Mouse (Mus musculus) MEL (cell line): ENCODE results near the gene Ltbp2. TPM values are rescaled to one million over a fixed set of nuclear protein-coding genes. Genes with fewer than 3 reads are reported as not detected.

Experiments used
- DNase-seq: peaks from one replicate; pipeline ENCODE4 v3.0.0; 2011; ENCODE audit warnings: low read depth, low spot score
- H3K27ac ChIP-seq: 2 replicates; pipeline ENCODE4 v1.5.1; 2012; ENCODE audit warnings: low read depth, mild to moderate bottlenecking, control low read depth, low read length, moderate library complexity; ENCODE audit not compliant: control insufficient read depth
- H3K27me3 ChIP-seq, 2 experiments: fragments of 150-350 bp in 1 of 2; sonication (generic) in 1 of 2; 2 replicates each; pipeline ENCODE4 v1.6.1; 2012; ENCODE audit warnings: low read length in 2 of 2, mild to moderate bottlenecking in 2 of 2, improper control_type of control experiment in 1 of 2, moderate library complexity in 1 of 2; ENCODE audit not compliant: insufficient read depth in 2 of 2, control insufficient read depth in 1 of 2
- H3K36me3 ChIP-seq, 2 experiments: 2 replicates each; pipeline ENCODE4 v1.6.1; 2012 to 2014; ENCODE audit warnings: low read length in 2 of 2, improper control_type of control experiment in 1 of 2, inconsistent platforms in 1 of 2, mild to moderate bottlenecking in 1 of 2; ENCODE audit not compliant: insufficient read depth in 2 of 2, control insufficient read depth in 1 of 2
- H3K4me1 ChIP-seq, 2 experiments: fragments of 150-350 bp in 1 of 2; sonication (generic) in 1 of 2; 2 replicates each; pipeline ENCODE4 v1.6.1; 2012; ENCODE audit warnings: low read length in 2 of 2, improper control_type of control experiment in 1 of 2, mild to moderate bottlenecking in 1 of 2; ENCODE audit not compliant: insufficient read depth in 2 of 2, control insufficient read depth in 1 of 2
- H3K4me3 ChIP-seq, 2 experiments: fragments of 150-350 bp in 1 of 2; sonication (generic) in 1 of 2; 2 replicates each; pipeline ENCODE4 v1.5.1; 2012; ENCODE audit warnings: low read depth in 2 of 2, low read length in 2 of 2, mild to moderate bottlenecking in 2 of 2, moderate library complexity in 2 of 2, control low read depth in 1 of 2, improper control_type of control experiment in 1 of 2; ENCODE audit not compliant: control insufficient read depth in 1 of 2, insufficient read depth in 1 of 2
- H3K79me2 ChIP-seq: 2 replicates; pipeline ENCODE4 v1.6.1; 2012; ENCODE audit warnings: mild to moderate bottlenecking, low read length, moderate library complexity; ENCODE audit not compliant: control insufficient read depth, poor library complexity, insufficient read depth
- H3K9ac ChIP-seq: 2 replicates; pipeline ENCODE4 v1.6.1; 2012; ENCODE audit warnings: low read depth, mild to moderate bottlenecking, control low read depth, low read length, moderate library complexity; ENCODE audit not compliant: control insufficient read depth, poor library complexity, severe bottlenecking
- H3K9me3 ChIP-seq: fragments of 150-350 bp; sonication (generic); replicated peaks from 2 replicates; pipeline ENCODE4 v1.6.1; 2012; ENCODE audit warnings: mild to moderate bottlenecking, low read length, improper control_type of control experiment, moderate library complexity; ENCODE audit not compliant: insufficient read depth
- CHD1 ChIP-seq: IDR thresholded peaks from 2 replicates; pipeline ENCODE4 v1.6.1; 2012; ENCODE audit warnings: low read depth, mild to moderate bottlenecking, inconsistent platforms, low read length, improper control_type of control experiment
- CHD2 ChIP-seq: IDR thresholded peaks from 2 replicates; pipeline ENCODE4 v1.6.1; 2011; ENCODE audit warnings: low read length, improper control_type of control experiment
- CTCF ChIP-seq, 3 experiments: IDR thresholded peaks in 2 of 3; conservative IDR thresholded peaks in 1 of 3; 2 replicates each; pipeline ENCODE4 v1.5.1; 2011 to 2012; ENCODE audit warnings: low read length in 3 of 3, low read depth in 2 of 3, mild to moderate bottlenecking in 2 of 3, improper control_type of control experiment in 1 of 3, inconsistent platforms in 1 of 3, mixed read lengths in 1 of 3, moderate library complexity in 1 of 3; ENCODE audit not compliant: control insufficient read depth in 1 of 3, insufficient read depth in 1 of 3, poor library complexity in 1 of 3, severe bottlenecking in 1 of 3
- ELF1 ChIP-seq: IDR thresholded peaks from 2 replicates; pipeline ENCODE4 v1.6.1; 2014; ENCODE audit warnings: low read depth, mild to moderate bottlenecking, inconsistent platforms, low read length, improper control_type of control experiment, moderate library complexity
- ETS1 ChIP-seq: IDR thresholded peaks from 2 replicates; pipeline ENCODE4 v1.6.1; 2012; ENCODE audit warnings: low read depth, mild to moderate bottlenecking, inconsistent platforms, low read length, improper control_type of control experiment, moderate library complexity
- GABPA ChIP-seq: IDR thresholded peaks from 2 replicates; pipeline ENCODE4 v1.6.1; 2012; ENCODE audit warnings: low read depth, mild to moderate bottlenecking, inconsistent platforms, low read length, improper control_type of control experiment, moderate library complexity
- GATA1 ChIP-seq: IDR thresholded peaks from 2 replicates; pipeline ENCODE4 v1.6.1; 2011; ENCODE audit warnings: low read depth, low read length, improper control_type of control experiment
- HCFC1 ChIP-seq: IDR thresholded peaks from 2 replicates; pipeline ENCODE4 v1.6.1; 2012; ENCODE audit warnings: low read depth, mild to moderate bottlenecking, inconsistent platforms, low read length, improper control_type of control experiment, moderate library complexity
- JUND ChIP-seq: IDR thresholded peaks from 2 replicates; pipeline ENCODE4 v1.6.1; 2011; ENCODE audit warnings: low read depth, mild to moderate bottlenecking, improper control_type of control experiment, low read length
- MAFK ChIP-seq: IDR thresholded peaks from 2 replicates; pipeline ENCODE4 v1.6.1; 2011; ENCODE audit warnings: low read depth, mild to moderate bottlenecking, low read length, improper control_type of control experiment, borderline replicate concordance
- MEF2A ChIP-seq: IDR thresholded peaks from 2 replicates; pipeline ENCODE4 v1.6.1; 2014; ENCODE audit warnings: low read depth, mild to moderate bottlenecking, inconsistent platforms, low read length, improper control_type of control experiment; ENCODE audit not compliant: poor library complexity, insufficient replicate concordance, severe bottlenecking; ENCODE audit errors: extremely low read depth
- MYB ChIP-seq: IDR thresholded peaks from 2 replicates; pipeline ENCODE4 v1.6.1; 2011; ENCODE audit warnings: mild to moderate bottlenecking, low read depth, low read length, improper control_type of control experiment
- MYC ChIP-seq: IDR thresholded peaks from 2 replicates; pipeline ENCODE4 v1.6.1; 2011; ENCODE audit warnings: low read depth, mild to moderate bottlenecking, low read length, improper control_type of control experiment, moderate library complexity
- POLR2A ChIP-seq, 2 experiments: IDR thresholded peaks; 2 replicates each; pipeline ENCODE4 v1.6.1; 2011 to 2012; ENCODE audit warnings: low read length in 2 of 2, mild to moderate bottlenecking in 2 of 2, control low read depth in 1 of 2, improper control_type of control experiment in 1 of 2, low read depth in 1 of 2, moderate library complexity in 1 of 2; ENCODE audit not compliant: control insufficient read depth in 1 of 2, insufficient read depth in 1 of 2, poor library complexity in 1 of 2
- POLR2AphosphoS2 ChIP-seq: IDR thresholded peaks from 2 replicates; pipeline ENCODE4 v1.6.1; 2011; ENCODE audit warnings: low read length, improper control_type of control experiment
- RAD21 ChIP-seq: IDR thresholded peaks from 2 replicates; pipeline ENCODE4 v1.6.1; 2011; ENCODE audit warnings: mild to moderate bottlenecking, low read depth, low read length, improper control_type of control experiment
- RCOR1 ChIP-seq: IDR thresholded peaks from 2 replicates; pipeline ENCODE4 v1.6.1; 2012; ENCODE audit warnings: low read depth, mild to moderate bottlenecking, inconsistent platforms, low read length, improper control_type of control experiment
- SIN3A ChIP-seq: IDR thresholded peaks from 2 replicates; pipeline ENCODE4 v1.6.1; 2012; ENCODE audit warnings: low read length, improper control_type of control experiment, inconsistent platforms
- SMC3 ChIP-seq: IDR thresholded peaks from 2 replicates; pipeline ENCODE4 v1.6.1; 2011; ENCODE audit warnings: low read depth, low read length, improper control_type of control experiment
- TAL1 ChIP-seq: IDR thresholded peaks from 2 replicates; pipeline ENCODE4 v1.6.1; 2012; ENCODE audit warnings: mild to moderate bottlenecking, inconsistent platforms, low read length, moderate library complexity, mixed read lengths
- USF1 ChIP-seq: IDR thresholded peaks from 2 replicates; pipeline ENCODE4 v1.6.1; 2014; ENCODE audit warnings: low read depth, mild to moderate bottlenecking, inconsistent platforms, low read length, improper control_type of control experiment, moderate library complexity
- ZC3H11A ChIP-seq: IDR thresholded peaks from 2 replicates; pipeline ENCODE4 v1.6.1; 2012; ENCODE audit warnings: low read depth, mild to moderate bottlenecking, inconsistent platforms, low read length, improper control_type of control experiment
- ZKSCAN1 ChIP-seq: IDR thresholded peaks from 2 replicates; pipeline ENCODE4 v1.6.1; 2012; ENCODE audit warnings: low read depth, mild to moderate bottlenecking, inconsistent platforms, low read length, improper control_type of control experiment, moderate library complexity
- ZMIZ1 ChIP-seq: IDR thresholded peaks from 2 replicates; pipeline ENCODE4 v1.6.1; 2012; ENCODE audit warnings: low read depth, mild to moderate bottlenecking, inconsistent platforms, low read length, improper control_type of control experiment, moderate library complexity
- polyA plus RNA-seq, 2 experiments: library from polyadenylated mRNA; stranded (reverse) in 1 of 2; unstranded in 1 of 2; fragments of >175 nt in 1 of 2; fragments of >200 nt in 1 of 2; gene quantifications; 2 replicates each; pipeline versions ENCODE4 v1.2.1 to v1.2.4; 2012; ENCODE audit warnings: low replicate concordance in 2 of 2, low read depth in 1 of 2; ENCODE audit not compliant: insufficient read length in 2 of 2, insufficient read depth in 1 of 2, missing spikeins in 1 of 2
- total RNA-seq: library from RNA; depleted of rRNA; stranded (reverse); fragments of 300-350 nt; gene quantifications from 2 replicates; pipeline ENCODE4 v1.2.3, GENCODE M21; 2012

Ltbp2 gene
- total and polyA plus RNA-seq, 3 experiments, result 0.01 to 0.08 TPM; not detected in 1

DNA sequence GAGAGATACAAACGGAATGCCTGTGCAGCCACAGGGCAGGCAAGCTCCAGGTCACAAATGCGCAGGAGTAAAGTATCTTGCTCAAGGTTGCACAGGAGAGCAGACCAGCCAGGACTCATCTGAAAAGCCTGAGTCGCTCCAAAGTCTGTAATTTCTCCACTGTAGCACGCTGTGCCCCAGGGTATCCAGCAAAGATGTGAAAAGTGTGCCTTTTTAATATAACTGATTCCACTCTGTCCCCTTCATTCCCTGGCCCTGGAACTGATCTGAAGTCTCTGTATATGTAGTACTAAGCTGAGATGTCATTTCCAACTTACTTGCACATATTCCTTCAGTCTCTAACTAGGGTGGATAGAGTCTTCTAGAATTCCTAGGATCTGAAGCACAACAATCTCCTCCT is 6.5 kb upstream of the Ltbp2 start:
- H3K27ac ChIP-seq, result no peak overlapping the region
- no peaks in the 10 kb centered on the region for H3K36me3 ChIP-seq
- H3K9ac ChIP-seq, result no peak overlapping the region
- H3K79me2 ChIP-seq, result no peaks in the 10 kb centered on the region
- no peaks in the 10 kb centered on the region for H3K9me3 ChIP-seq
- no peak overlapping the region for H3K4me3 ChIP-seq
- H3K27me3 ChIP-seq, result peaks cover 0 to 2% of the 10 kb centered on the region in 2 experiments; a peak in 3 of 4 replicates
- no peak for DNase-seq
- TF ChIP-seq CHD2, result no peak
- no peak for TF ChIP-seq RCOR1
- TF ChIP-seq ZC3H11A, result no peak
- TF ChIP-seq JUND, result no peak
- TF ChIP-seq GATA1, result no peak
- no peak for TF ChIP-seq RAD21
- TF ChIP-seq ETS1, result no peak
- TF ChIP-seq SIN3A, result no peak
- no peak for TF ChIP-seq ZKSCAN1
- TF ChIP-seq CHD1, result no peak
- no peak for TF ChIP-seq MYC
- no peak for TF ChIP-seq MAFK
- TF ChIP-seq HCFC1, result no peak
- no peak for TF ChIP-seq POLR2A (IDR thresholded peaks at IDR 0.05; ENCODE audit: control insufficient read depth in 1 of 2, insufficient read depth in 1 of 2, low read depth in 1 of 2, low read length in 2 of 2, poor library complexity in 1 of 2)
- TF ChIP-seq CTCF (IDR thresholded peaks at IDR 0.05 in 2 of 3, conservative IDR thresholded peaks at IDR 0.05 in 1 of 3; ENCODE audit: control insufficient read depth in 1 of 3, insufficient read depth in 1 of 3, low read depth in 2 of 3, low read length in 3 of 3, poor library complexity in 1 of 3, severe bottlenecking in 1 of 3), result no peak
- TF ChIP-seq TAL1, result no peak
- TF ChIP-seq POLR2AphosphoS2, result no peak
- no peak for TF ChIP-seq SMC3
- TF ChIP-seq, all 39 proteins: peak for 0
- H3K4me1 ChIP-seq, result no peaks in the 10 kb centered on the region

DNA sequence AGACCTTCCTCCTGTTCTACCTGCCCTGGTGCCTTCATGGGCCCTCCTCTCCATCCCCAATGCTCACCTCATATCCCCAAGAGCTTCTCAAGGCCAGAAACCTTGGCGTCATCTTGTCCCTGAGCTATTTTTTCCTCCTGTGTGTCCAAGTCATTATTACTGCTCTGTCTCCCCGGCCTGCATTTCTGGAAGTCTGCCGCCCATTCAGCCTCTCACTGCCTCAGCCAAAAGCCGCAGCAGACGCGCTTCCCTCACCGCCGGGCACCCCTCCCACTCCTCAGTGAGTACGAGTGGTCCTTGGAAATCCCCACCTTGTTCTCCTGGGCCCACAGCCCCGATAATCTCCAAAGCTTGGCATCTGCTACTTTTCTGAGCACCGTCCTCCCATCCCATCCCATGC is 3.8 kb upstream of the Ltbp2 start:
- Histone ChIP-seq H3K27me3 (peaks cover 0 to 2% of the 10 kb centered on the region in 2 experiments; a peak in 3 of 4 replicates), H3K9ac (no peak overlapping the region), H3K4me3 (no peak overlapping the region), H3K36me3 (no peaks in the 10 kb centered on the region), H3K27ac (no peak overlapping the region), H3K79me2 (no peaks in the 10 kb centered on the region), H3K9me3 (no peaks in the 10 kb centered on the region), H3K4me1 (no peaks in the 10 kb centered on the region)
- no peak for DNase-seq
- no peak for TF ChIP-seq ZMIZ1
- TF ChIP-seq MEF2A, result no peak
- no peak for TF ChIP-seq MYB
- no peak for TF ChIP-seq ELF1
- TF ChIP-seq USF1, result no peak
- TF ChIP-seq GABPA, result no peak
